ENCODE assay signal across 17 mouse cellular contexts in the genomic region with DNA sequence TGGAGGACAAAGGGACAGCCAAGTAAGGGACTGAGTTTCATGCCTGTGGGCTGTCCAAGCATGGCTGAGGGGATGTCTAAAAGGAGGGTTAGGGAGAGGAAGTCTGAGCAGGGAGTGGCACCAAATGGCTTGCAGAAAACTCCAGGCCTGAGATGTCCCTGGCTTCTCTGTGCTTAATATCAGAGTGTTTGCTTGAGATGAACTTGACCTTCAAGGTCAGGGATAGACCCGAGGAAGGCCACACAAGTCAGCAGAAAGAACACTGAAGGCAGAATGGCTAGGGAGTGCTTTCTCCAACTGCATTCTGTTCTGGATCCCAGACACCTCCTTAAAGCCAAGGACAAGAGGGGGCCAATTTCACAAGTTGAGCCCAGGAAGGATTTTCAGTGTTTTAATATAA.
A peak's percentile ranks its signal among the peaks of the same experiment; 100 is the strongest.
DNase-seq lines count a peak whose midpoint lies in the region; TF ChIP-seq lines count a peak whose summit lies in the region.
"Had no signal": no experiment of that assay in that cellular context is flagged by ENCODE, and none has a peak within 500 bp of the region (broad histone marks: within the 10 kb centered on the region; RNA-seq: fewer than 3 reads in every experiment).

No protein-coding gene starts in this region.

- peak; percentile 42 for DNase-seq in adrenal gland, adult 2 months
- DNase-seq in adrenal gland, postnatal 25 days = no peak
- no peak for DNase-seq in layer of hippocampus, adult 2 months (ENCODE audit: low spot score in 2 of 2)
- DNase-seq in layer of hippocampus, adult 18-20 months (ENCODE audit: low spot score in 2 of 2) = no peak
- DNase-seq in ovary, adult 18-20 months (ENCODE audit: low spot score) = peak; percentile 57
- no peak for DNase-seq in ovary, postnatal 36 days (ENCODE audit: low spot score)
- DNase-seq in testis, postnatal 14 days (ENCODE audit: low spot score) = peak; percentile 22
- DNase-seq in thymus, postnatal 25 days = no peak
- DNase-seq: cerebellum, adult 11 months; cerebellum, postnatal 14 days; liver, embryonic 13.5 days; lung, adult 2 months had no signal

- TF ChIP-seq CTCF in layer of hippocampus, adult 2 months (conservative IDR thresholded peaks at IDR 0.05) = no peak

- peak overlapping the region; percentile 93 for H3K27ac ChIP-seq in layer of hippocampus, adult 2 months
- H3K27ac ChIP-seq: hindbrain, embryonic 12.5 days; liver, embryonic 13.5 days; macrophage; stomach, postnatal 0 days had no signal

- no peak overlapping the region for H3K4me3 ChIP-seq in layer of hippocampus, adult 2 months
- H3K4me3 ChIP-seq: embryonic facial prominence, embryonic 12.5 days; hindbrain, embryonic 12.5 days; liver, embryonic 13.5 days; midbrain, embryonic 10.5 days had no signal

Comparison
In these comparisons a context has a peak if more than half of its experiments do, and no peak if none do; other contexts are left out.
1. DNase-seq: peak in adrenal gland, adult 2 months (single experiment), ovary, adult 18-20 months (single experiment) and testis, postnatal 14 days (single experiment); none in adrenal gland, postnatal 25 days (single experiment), layer of hippocampus, adult 2 months (0 of 2), layer of hippocampus, adult 18-20 months (0 of 2), ovary, postnatal 36 days (single experiment) and thymus, postnatal 25 days (single experiment).